21 mouse cellular contexts compared by ENCODE assay signal in the genomic region with DNA sequence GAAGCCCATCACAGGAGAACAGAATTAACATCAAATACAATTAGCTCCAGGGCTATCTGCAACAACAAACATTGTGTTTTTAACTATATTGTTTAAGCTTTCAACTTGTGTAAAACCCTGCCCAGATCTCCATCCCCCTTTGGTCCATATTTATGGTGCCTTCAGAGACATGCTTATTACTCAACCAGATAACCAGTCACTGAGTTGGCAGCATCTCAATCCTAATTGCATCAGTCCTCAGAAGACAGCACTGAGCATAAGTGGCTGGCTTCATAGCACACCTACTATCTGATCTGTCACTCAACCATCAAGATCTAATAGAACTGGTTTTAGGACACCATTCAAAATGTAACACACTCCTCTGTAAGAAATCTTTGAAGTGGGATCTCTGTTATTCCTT. TPM values are rescaled to one million over a fixed set of nuclear protein-coding genes. Genes with fewer than 3 reads are reported as not detected.
DNase-seq lines count a peak whose midpoint lies in the region; ATAC-seq lines count a peak whose summit lies in the region.
"Had no signal": no experiment of that assay in that cellular context is flagged by ENCODE, and none has a peak within 500 bp of the region (broad histone marks: within the 10 kb centered on the region; RNA-seq: fewer than 3 reads in every experiment).

No protein-coding gene starts in this region.

- ATAC-seq in granulocyte monocyte progenitor cell, adult 5-6 weeks (replicated peaks; ENCODE audit: poor library complexity, severe bottlenecking): peak; percentile 55; the same call in 1 of the 2 replicates
- ATAC-seq: forebrain, embryonic 13.5 days; hindbrain, postnatal 0 days had no signal

- peak; percentile 17 for DNase-seq in adrenal gland, postnatal 14 days
- no peak for DNase-seq in adrenal gland, postnatal 4 days (ENCODE audit: low spot score in 2 of 2)
- peak; percentile 11 for DNase-seq in lung, postnatal 36 days
- DNase-seq in lung, postnatal 10 days: no peak
- DNase-seq in NIH3T3 (ENCODE audit: low read depth): peak; percentile 63
- no peak for DNase-seq in retina, embryonic 14.5 days (ENCODE audit: low spot score)
- no peak for DNase-seq in testis, postnatal 14 days (ENCODE audit: low spot score)
- DNase-seq: cerebellum, adult 2 months; cerebellum, postnatal 10 days; embryo, embryonic 11 days; gastrocnemius, adult 2 months; gastrocnemius, postnatal 25 days; heart, adult 2 months; heart, postnatal 14 days; kidney, adult 11 months had no signal

RNA-seq across cellular contexts. Expression of a gene that starts 12.5 kb away (rescaled TPM):
- not detected in 2 replicates for total RNA-seq in adrenal gland, postnatal 14 days (2021)
- total RNA-seq in adrenal gland, postnatal 4 days (2021): not detected
- total RNA-seq in granulocyte monocyte progenitor cell, adult 5-6 weeks (2014; fragmentation: Nextera tagmentation): not detected in 2 replicates
- total RNA-seq in granulocyte monocyte progenitor cell, adult 5-6 weeks (2017): not detected in 2 replicates
- total RNA-seq: common myeloid progenitor, adult 5-6 weeks; ES-E14; gastrocnemius, adult 2 months; gastrocnemius, postnatal 25 days; heart, adult 2 months; heart, postnatal 14 days; hematopoietic stem cell, adult 5-6 weeks; hindbrain, postnatal 0 days had no signal

RNA-seq across cellular contexts. Expression of a gene that starts 20.8 kb away (rescaled TPM):
- total RNA-seq in adrenal gland, postnatal 14 days (2021): 25.5 TPM in 1 of 2 replicates, not detected in the other
- total RNA-seq in adrenal gland, postnatal 4 days (2021): 1 to 10 TPM; 1.1 to 1.3 TPM
- total RNA-seq in granulocyte monocyte progenitor cell, adult 5-6 weeks (2014; fragmentation: Nextera tagmentation): not detected in 2 replicates
- total RNA-seq in granulocyte monocyte progenitor cell, adult 5-6 weeks (2017): 2.1 TPM in 1 of 2 replicates, not detected in the other
- total RNA-seq: ES-E14; gastrocnemius, adult 2 months; gastrocnemius, postnatal 25 days; hindbrain, postnatal 0 days had no signal

RNA-seq across cellular contexts. Expression of a gene that starts 36.6 kb away (rescaled TPM):
- total RNA-seq in adrenal gland, postnatal 14 days (2021): 66.3 and 72.1 TPM in 2 replicates
- total RNA-seq in adrenal gland, postnatal 4 days (2021): 10 to 100 TPM; 75.9 to 78.3 TPM
- 62.6 and 66.7 TPM in 2 replicates for total RNA-seq in granulocyte monocyte progenitor cell, adult 5-6 weeks (2014; fragmentation: Nextera tagmentation)
- 43.8 and 44.1 TPM in 2 replicates for total RNA-seq in granulocyte monocyte progenitor cell, adult 5-6 weeks (2017)

RNA-seq across cellular contexts. Expression of a gene that starts 46.6 kb away (rescaled TPM):
- total RNA-seq in adrenal gland, postnatal 14 days (2021): 7.4 and 8.3 TPM in 2 replicates
- 10 to 100 TPM; 17.5 to 18.8 TPM for total RNA-seq in adrenal gland, postnatal 4 days (2021)
- 6.6 and 11.1 TPM in 2 replicates for total RNA-seq in granulocyte monocyte progenitor cell, adult 5-6 weeks (2014; fragmentation: Nextera tagmentation)
- total RNA-seq in granulocyte monocyte progenitor cell, adult 5-6 weeks (2017): 5.4 and 5.6 TPM in 2 replicates

Comparison
In these comparisons a context has a peak if more than half of its experiments do, and no peak if none do; other contexts are left out.
1. DNase-seq: peak in adrenal gland, postnatal 14 days (single experiment), lung, postnatal 36 days (single experiment) and NIH3T3 (single experiment); none in adrenal gland, postnatal 4 days (0 of 2), lung, postnatal 10 days (single experiment), retina, embryonic 14.5 days (single experiment) and testis, postnatal 14 days (single experiment).